Mouse (Mus musculus) myocyte (in vitro differentiated cells): Measurements from ENCODE around the gene Pacsin2. TPM values are rescaled to one million over a fixed set of nuclear protein-coding genes. Genes with fewer than 3 reads are reported as not detected.

Experiments used
- H3K27me3 ChIP-seq: one replicate; pipeline ENCODE4 v1.6.1; 2011; ENCODE audit not compliant: control insufficient read depth, insufficient read depth, insufficient read length
- H3K36me3 ChIP-seq: one replicate; pipeline ENCODE4 v1.6.1; 2011; ENCODE audit not compliant: control insufficient read depth, insufficient read depth
- H3K4me2 ChIP-seq: one replicate; pipeline ENCODE4 v1.6.1; 2011; ENCODE audit warnings: low read depth, control low read depth
- H3K4me3 ChIP-seq: one replicate; pipeline ENCODE4 v1.5.1; 2011; ENCODE audit warnings: mild to moderate bottlenecking, control low read depth, moderate library complexity
- H3K79me2 ChIP-seq: one replicate; pipeline ENCODE4 v1.6.1; 2011; ENCODE audit not compliant: control insufficient read depth, insufficient read depth
- H3ac ChIP-seq: one replicate; pipeline ENCODE4 v1.6.1; 2011; ENCODE audit not compliant: control insufficient read depth, insufficient read length
- CEBPB ChIP-seq: IDR thresholded peaks from 2 replicates; pipeline ENCODE4 v1.6.1; 2011; ENCODE audit warnings: mild to moderate bottlenecking, moderate library complexity; ENCODE audit not compliant: poor library complexity, insufficient read depth, severe bottlenecking
- E2F4 ChIP-seq: IDR thresholded peaks from one replicate; pipeline ENCODE4 v1.6.1; 2011; ENCODE audit warnings: mild to moderate bottlenecking, control low read depth, moderate library complexity; ENCODE audit not compliant: insufficient read depth
- MAX ChIP-seq: IDR thresholded peaks from one replicate; pipeline ENCODE4 v1.6.1; 2011; ENCODE audit warnings: low read depth, mild to moderate bottlenecking, control low read depth
- MYOD1 ChIP-seq, 3 experiments: IDR thresholded peaks; one replicate each; pipeline ENCODE4 v1.6.1; 2011; ENCODE audit warnings: control low read depth in 2 of 3, low read depth in 2 of 3, mild to moderate bottlenecking in 2 of 3, moderate library complexity in 1 of 3; ENCODE audit not compliant: insufficient read length in 2 of 3, control insufficient read depth in 1 of 3
- MYOG ChIP-seq, 3 experiments: IDR thresholded peaks; one replicate each; pipeline ENCODE4 v1.6.1; 2011; ENCODE audit warnings: control low read depth in 2 of 3, low read depth in 2 of 3, mild to moderate bottlenecking in 2 of 3; ENCODE audit not compliant: insufficient read length in 2 of 3, control insufficient read depth in 1 of 3, insufficient read depth in 1 of 3
- POLR2A ChIP-seq: IDR thresholded peaks from one replicate; pipeline ENCODE4 v1.6.1; 2011; ENCODE audit warnings: low read depth, mild to moderate bottlenecking, control low read depth, moderate library complexity; ENCODE audit not compliant: insufficient read length
- POLR2AphosphoS2 ChIP-seq: IDR thresholded peaks from one replicate; pipeline ENCODE4 v1.6.1; 2011; ENCODE audit warnings: low read depth, control low read depth; ENCODE audit not compliant: insufficient read length
- REST ChIP-seq: IDR thresholded peaks from one replicate; pipeline ENCODE4 v1.6.1; 2011; ENCODE audit warnings: mild to moderate bottlenecking, control low read depth, moderate library complexity; ENCODE audit not compliant: insufficient read depth, insufficient read length
- SRF ChIP-seq: IDR thresholded peaks from one replicate; pipeline ENCODE4 v1.6.1; 2011; ENCODE audit warnings: low read depth; ENCODE audit not compliant: control insufficient read depth, insufficient read length
- TCF12 ChIP-seq: IDR thresholded peaks from one replicate; pipeline ENCODE4 v1.6.1; 2011; ENCODE audit warnings: mild to moderate bottlenecking, control low read depth; ENCODE audit not compliant: poor library complexity, insufficient read depth, severe bottlenecking
- TCF3 ChIP-seq: IDR thresholded peaks from one replicate; pipeline ENCODE4 v1.6.1; 2011; ENCODE audit warnings: low read depth, control low read depth; ENCODE audit not compliant: insufficient read length
- USF1 ChIP-seq: IDR thresholded peaks from one replicate; pipeline ENCODE4 v1.6.1; 2011; ENCODE audit warnings: low read depth, mild to moderate bottlenecking, control low read depth, moderate library complexity
- polyA plus RNA-seq: library from polyadenylated mRNA; unstranded; fragments of >200 nt; fragmentation: generic; extraction: Trizol; gene quantifications from one replicate; pipeline ENCODE4 v1.2.1, GENCODE M21; 2012; ENCODE audit warnings: missing spikeins

Pacsin2 gene
- polyA plus RNA-seq, 1 experiment = 122 TPM

DNA sequence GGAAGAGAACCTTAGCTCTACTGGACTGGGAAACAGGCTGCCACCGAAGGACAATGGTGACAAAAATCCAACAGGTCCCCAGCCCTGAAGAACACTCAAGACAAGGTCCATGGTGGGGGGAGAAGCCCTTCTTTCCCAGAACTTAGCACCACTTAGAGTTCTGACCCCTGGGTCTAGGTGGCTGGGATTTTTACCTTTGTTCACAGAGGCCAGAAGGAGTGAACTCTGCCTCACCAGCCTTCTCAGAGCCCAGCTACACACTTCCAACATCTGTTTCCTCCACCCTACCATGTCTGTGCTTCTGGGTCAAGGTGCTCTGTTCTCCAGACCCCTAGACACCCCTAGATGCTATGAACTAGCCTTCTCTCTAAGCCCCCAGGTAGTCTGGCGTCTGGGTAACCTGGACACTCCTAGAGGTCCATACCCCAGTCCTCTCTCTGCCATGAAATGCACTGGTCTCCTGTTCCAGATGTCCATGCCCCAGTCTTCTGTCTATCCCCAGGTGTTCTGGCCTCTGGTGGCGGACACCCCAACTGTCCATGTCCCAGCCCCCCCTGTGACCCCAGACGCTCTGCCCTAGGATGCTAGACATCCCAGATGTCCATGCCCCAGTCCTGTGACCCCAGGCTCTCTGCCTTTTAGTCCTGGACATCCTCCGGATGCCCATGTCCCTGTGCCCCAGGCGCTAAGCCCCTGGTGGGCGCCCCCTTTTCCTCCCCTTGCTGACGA lies 115.0 kb downstream of the Pacsin2 start:
- Histone ChIP-seq H3K4me2 (peak overlapping the region; percentile 93), H3K36me3 (no peaks in the 10 kb centered on the region), H3K4me3 (peak overlapping the region; percentile 60), H3K27me3 (no peaks in the 10 kb centered on the region), H3ac (peak overlapping the region; percentile 19), H3K79me2 (peaks cover 44% of the 10 kb centered on the region)
- TF ChIP-seq TCF3 (no peak), POLR2AphosphoS2 (no peak), MYOD1 (IDR thresholded peaks at IDR 0.05; ENCODE audit: control insufficient read depth in 1 of 3, insufficient read length in 2 of 3, low read depth in 2 of 3) (no peak)

DNA sequence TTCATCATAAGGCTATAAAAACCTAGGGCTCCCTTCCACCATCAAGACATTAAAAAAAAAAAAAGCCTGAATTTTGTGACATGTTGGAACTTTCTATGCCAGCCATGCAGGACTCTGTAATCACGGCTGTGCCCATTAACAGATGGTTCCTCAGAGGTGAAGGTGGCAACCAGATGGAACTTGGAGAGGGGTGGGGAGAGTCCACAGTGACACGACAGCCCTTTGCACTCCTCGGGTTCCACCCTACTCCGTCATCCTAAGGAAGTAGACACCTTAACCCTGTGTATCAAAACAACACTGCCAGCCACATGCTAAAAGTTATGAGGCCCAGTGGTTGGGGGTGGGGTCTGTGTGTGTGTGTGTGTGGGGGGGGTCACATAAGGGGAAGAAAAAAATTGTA lies 115.7 kb downstream of the Pacsin2 start:
- peak overlapping the region; percentile 93 for H3K4me2 ChIP-seq
- H3K79me2 ChIP-seq = peaks cover 44% of the 10 kb centered on the region
- H3K4me3 ChIP-seq = peak overlapping the region; percentile 60
- TF ChIP-seq POLR2A (no peak), USF1 (no peak), CEBPB (no peak), POLR2AphosphoS2 (no peak), TCF12 (no peak), SRF (no peak), MYOD1 (IDR thresholded peaks at IDR 0.05; ENCODE audit: control insufficient read depth in 1 of 3, insufficient read length in 2 of 3, low read depth in 2 of 3) (no peak), MAX (no peak), MYOG (IDR thresholded peaks at IDR 0.05; ENCODE audit: control insufficient read depth in 1 of 3, insufficient read depth in 1 of 3, insufficient read length in 2 of 3, low read depth in 2 of 3) (no peak), E2F4 (no peak)
- H3ac ChIP-seq = no peak overlapping the region
- no peaks in the 10 kb centered on the region for H3K36me3 ChIP-seq
- H3K27me3 ChIP-seq = no peaks in the 10 kb centered on the region

DNA sequence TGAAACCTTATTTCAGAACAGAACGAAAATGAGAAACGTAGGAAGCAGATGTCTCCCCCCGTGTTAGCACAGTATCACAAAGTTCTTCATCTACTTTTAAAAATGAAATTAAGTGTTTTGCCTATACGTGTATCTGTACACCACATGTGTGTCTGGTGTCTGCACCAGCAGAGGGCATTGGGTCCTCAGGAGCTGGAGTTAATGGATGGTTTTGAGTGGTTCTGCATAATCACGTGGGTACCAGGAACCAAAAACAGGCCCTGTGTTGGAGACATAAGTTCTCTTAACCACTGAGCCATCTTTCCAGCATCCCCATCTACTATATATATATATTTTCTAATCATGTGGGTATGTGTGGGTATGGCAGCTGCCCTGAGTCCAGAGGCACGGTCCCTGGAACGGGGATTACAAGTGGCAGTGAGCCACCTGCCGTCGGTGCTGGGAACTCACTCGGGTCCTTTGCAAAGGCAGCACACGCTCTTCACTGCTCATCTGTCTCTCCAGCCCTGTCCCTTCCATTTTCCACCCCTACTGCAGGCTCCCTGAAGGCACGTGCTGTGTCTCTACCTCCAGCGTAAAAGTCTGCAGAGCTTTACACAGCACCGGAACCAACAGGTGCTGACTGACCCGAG lies 118.4 kb downstream of the Pacsin2 start:
- Histone ChIP-seq H3K36me3 (peaks cover 6% of the 10 kb centered on the region), H3K4me3 (no peak overlapping the region), H3K27me3 (no peaks in the 10 kb centered on the region), H3ac (no peak overlapping the region), H3K79me2 (peaks cover 54% of the 10 kb centered on the region), H3K4me2 (peak overlapping the region; percentile 88)
- TF ChIP-seq MYOG (IDR thresholded peaks at IDR 0.05; ENCODE audit: control insufficient read depth in 1 of 3, insufficient read depth in 1 of 3, insufficient read length in 2 of 3, low read depth in 2 of 3) = peak in 1 of 3 experiments; percentile 56
- TF ChIP-seq MYOD1 (IDR thresholded peaks at IDR 0.05; ENCODE audit: control insufficient read depth in 1 of 3, insufficient read length in 2 of 3, low read depth in 2 of 3) = peak in 1 of 3 experiments; percentile 73
- no peak for TF ChIP-seq SRF

DNA sequence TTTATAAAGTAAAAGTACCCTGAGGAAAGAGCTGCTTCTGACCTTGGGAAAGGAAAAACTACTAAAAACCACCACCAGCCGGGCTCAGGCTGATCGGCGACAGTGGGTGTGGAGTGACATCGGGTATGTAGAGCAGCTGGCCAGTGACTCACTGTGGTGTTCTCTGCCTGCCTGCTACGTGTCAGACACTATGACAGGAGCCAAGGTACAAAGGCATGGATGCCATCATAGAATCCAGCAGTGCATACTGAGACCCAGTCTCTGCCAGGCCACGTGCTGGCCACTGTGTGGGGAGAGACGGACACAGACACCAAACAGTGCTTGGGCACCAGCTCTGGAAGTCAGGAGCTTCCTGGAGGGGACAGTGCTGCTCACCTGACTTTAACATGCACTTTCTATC lies 119.5 kb downstream of the Pacsin2 start:
- no peak overlapping the region for H3K4me3 ChIP-seq
- TF ChIP-seq POLR2AphosphoS2 = peak; percentile 27
- TF ChIP-seq SRF = no peak
- peak; percentile 70 for TF ChIP-seq MAX
- TF ChIP-seq TCF3 = peak; percentile 94
- no peak for TF ChIP-seq E2F4
- peak; percentile 78 for TF ChIP-seq TCF12
- TF ChIP-seq MYOD1 (IDR thresholded peaks at IDR 0.05; ENCODE audit: control insufficient read depth in 1 of 3, insufficient read length in 2 of 3, low read depth in 2 of 3) = peak; percentile 87 to 99 (median 91)
- TF ChIP-seq CEBPB = no peak
- no peak for TF ChIP-seq REST
- TF ChIP-seq MYOG (IDR thresholded peaks at IDR 0.05; ENCODE audit: control insufficient read depth in 1 of 3, insufficient read depth in 1 of 3, insufficient read length in 2 of 3, low read depth in 2 of 3) = peak; percentile 75 to 97 (median 89)
- TF ChIP-seq USF1 = peak; percentile 75
- peak; percentile 42 for TF ChIP-seq POLR2A
- no peak overlapping the region for H3ac ChIP-seq
- no peaks in the 10 kb centered on the region for H3K27me3 ChIP-seq
- peak overlapping the region; percentile 88 for H3K4me2 ChIP-seq
- H3K79me2 ChIP-seq = peaks cover 54% of the 10 kb centered on the region
- H3K36me3 ChIP-seq = peaks cover 6% of the 10 kb centered on the region

DNA sequence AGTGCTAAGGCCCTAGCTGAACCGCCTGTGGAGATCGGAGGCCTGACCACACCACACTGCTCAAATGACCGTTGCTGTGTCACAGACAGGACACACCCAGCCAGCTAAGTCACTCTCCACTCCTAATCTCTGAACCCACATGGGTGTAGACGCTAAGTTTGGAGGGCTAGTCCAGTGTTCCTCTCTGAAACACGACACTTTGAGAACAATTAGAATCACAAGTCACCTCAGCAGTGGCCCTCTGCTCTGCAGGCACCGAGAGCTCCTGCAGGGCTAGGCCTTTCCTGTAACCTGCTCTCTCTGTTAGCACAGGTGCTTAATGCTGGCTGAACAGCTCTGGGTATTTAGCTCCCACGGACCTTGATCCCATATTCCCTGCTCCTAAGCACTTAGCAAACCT lies 120.2 kb downstream of the Pacsin2 start:
- Histone ChIP-seq H3K4me2 (peak overlapping the region; percentile 88), H3ac (no peak overlapping the region), H3K4me3 (no peak overlapping the region), H3K27me3 (no peaks in the 10 kb centered on the region), H3K79me2 (peaks cover 48% of the 10 kb centered on the region), H3K36me3 (peaks cover 6% of the 10 kb centered on the region)
- no peak for TF ChIP-seq REST
- TF ChIP-seq CEBPB = no peak
- TF ChIP-seq MYOG (IDR thresholded peaks at IDR 0.05; ENCODE audit: control insufficient read depth in 1 of 3, insufficient read depth in 1 of 3, insufficient read length in 2 of 3, low read depth in 2 of 3) = peak in 1 of 3 experiments; percentile 83
- TF ChIP-seq MAX = no peak
- no peak for TF ChIP-seq TCF12
- no peak for TF ChIP-seq TCF3
- TF ChIP-seq USF1 = no peak
- TF ChIP-seq POLR2A = peak; percentile 56
- no peak for TF ChIP-seq E2F4
- TF ChIP-seq SRF = peak; percentile 10
- peak in 1 of 3 experiments; percentile 63 for TF ChIP-seq MYOD1 (IDR thresholded peaks at IDR 0.05; ENCODE audit: control insufficient read depth in 1 of 3, insufficient read length in 2 of 3, low read depth in 2 of 3)
- peak; percentile 41 for TF ChIP-seq POLR2AphosphoS2
